Comparison of ENCODE assay signal across 21 mouse cellular contexts in the genomic region with DNA sequence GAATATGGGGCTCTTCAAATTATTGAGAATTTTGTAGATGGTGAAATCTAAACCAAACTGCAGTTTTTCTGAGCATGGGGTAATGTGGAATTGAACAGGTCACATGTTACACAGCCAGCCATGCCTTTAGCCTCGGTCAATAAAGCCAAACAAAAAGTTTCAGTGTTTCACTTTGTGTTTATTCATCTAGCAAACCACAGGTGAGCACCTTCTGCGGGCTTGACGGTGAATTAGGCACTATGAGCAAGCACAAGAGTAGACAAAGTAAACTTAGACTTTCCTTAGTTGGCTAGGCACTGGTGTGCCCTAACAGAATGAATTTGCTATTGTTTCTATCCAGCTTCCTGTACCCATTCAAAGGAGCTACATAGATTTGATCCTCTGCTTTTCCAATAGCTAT. TPM values are rescaled to one million over a fixed set of nuclear protein-coding genes. Genes with fewer than 3 reads are reported as not detected.
DNase-seq lines count a peak whose midpoint lies in the region; ATAC-seq and TF ChIP-seq lines count a peak whose summit lies in the region.
"Had no signal": no experiment of that assay in that cellular context is flagged by ENCODE, and none has a peak within 500 bp of the region (broad histone marks: within the 10 kb centered on the region; RNA-seq: fewer than 3 reads in every experiment).

No protein-coding gene starts in this region.

- H3K27me3 ChIP-seq in liver, adult 2 months (ENCODE audit: control insufficient read depth, insufficient read depth, low read length), result no peaks in the 10 kb centered on the region
- no peaks in the 10 kb centered on the region for H3K27me3 ChIP-seq in liver, embryonic 11.5 days (replicated peaks; ENCODE audit: control insufficient read depth, insufficient read depth, low read length)
- no peaks in the 10 kb centered on the region for H3K27me3 ChIP-seq in stomach, embryonic 14.5 days (ENCODE audit: control insufficient read depth, insufficient read depth, low read length)
- no peaks in the 10 kb centered on the region for H3K27me3 ChIP-seq in stomach, embryonic 15.5 days (replicated peaks)
- H3K27me3 ChIP-seq in stomach, postnatal 0 days (ENCODE audit: control insufficient read depth, insufficient read depth, low read length), result no peaks in the 10 kb centered on the region
- no peaks in the 10 kb centered on the region for H3K27me3 ChIP-seq in forebrain, embryonic 14.5 days (replicated peaks; ENCODE audit: control insufficient read depth, insufficient read depth, low read length)
- H3K27me3 ChIP-seq: forebrain, embryonic 13.5 days had no signal

- H3K4me2 ChIP-seq in liver, embryonic 11.5 days, result no peak overlapping the region
- no peak overlapping the region for H3K4me2 ChIP-seq in stomach, embryonic 14.5 days (replicated peaks; ENCODE audit: low read depth, low read length)
- H3K4me2 ChIP-seq in stomach, embryonic 15.5 days, result no peak overlapping the region
- no peak overlapping the region for H3K4me2 ChIP-seq in stomach, postnatal 0 days (replicated peaks; ENCODE audit: low read depth)
- no peak overlapping the region for H3K4me2 ChIP-seq in forebrain, embryonic 14.5 days (ENCODE audit: low read length)
- H3K4me2 ChIP-seq: embryonic facial prominence, embryonic 12.5 days; forebrain, embryonic 13.5 days had no signal

- peak; percentile 92 for DNase-seq in liver, adult 2 months (ENCODE audit: extremely low read depth, low read depth, low spot score)
- DNase-seq in liver, embryonic 11.5 days (ENCODE audit: low spot score), result no peak
- peak; percentile 28 for DNase-seq in stomach, postnatal 0 days (ENCODE audit: low spot score)
- DNase-seq in gastrocnemius, adult 2 months, result no peak
- no peak for DNase-seq in forebrain, embryonic 14.5 days (ENCODE audit: low spot score)
- DNase-seq: adrenal gland, adult 8-10 months; adrenal gland, postnatal 14 days; adrenal gland, postnatal 36 days; cerebellum, adult 11-12 months; cerebellum, adult 2 months; cerebellum, adult 9-10 months; cerebellum, postnatal 10 days; cerebellum, postnatal 25 days had no signal

- no peak for TF ChIP-seq CTCF in liver, adult 2 months (IDR thresholded peaks at IDR 0.05; ENCODE audit: low read depth, low read length)
- TF ChIP-seq CTCF in stomach, postnatal 0 days (IDR thresholded peaks at IDR 0.05; ENCODE audit: low read depth), result no peak
- TF ChIP-seq CTCF in gastrocnemius, adult 2 months (IDR thresholded peaks at IDR 0.05), result no peak

- WGBS in liver, adult 2 months, result 25% methylated on average over 3 of the region's 3 CpGs
- WGBS in liver, embryonic 11.5 days, result 64% methylated on average over 3 of the region's 3 CpGs
- 57% methylated on average over 3 of the region's 3 CpGs for WGBS in stomach, embryonic 14.5 days
- 54% methylated on average over 3 of the region's 3 CpGs for WGBS in stomach, embryonic 15.5 days
- WGBS in stomach, postnatal 0 days, result 38% methylated on average over 3 of the region's 3 CpGs
- WGBS in forebrain, embryonic 14.5 days, result 77% methylated on average over 3 of the region's 3 CpGs

- no peak for TF ChIP-seq EP300 in stomach, postnatal 0 days (optimal IDR thresholded peaks at IDR 0.05)

- peak overlapping the region; percentile 91 for H3K27ac ChIP-seq in liver, adult 2 months (replicated peaks; ENCODE audit: insufficient read depth, low read depth, low read length)
- no peak overlapping the region for H3K27ac ChIP-seq in liver, embryonic 11.5 days (ENCODE audit: low read depth, low read length)
- H3K27ac ChIP-seq in stomach, embryonic 14.5 days (ENCODE audit: low read length), result no peak overlapping the region
- no peak overlapping the region for H3K27ac ChIP-seq in stomach, embryonic 15.5 days
- no peak overlapping the region for H3K27ac ChIP-seq in stomach, postnatal 0 days (replicated peaks)
- no peak overlapping the region for H3K27ac ChIP-seq in gastrocnemius, adult 2 months
- no peak overlapping the region for H3K27ac ChIP-seq in forebrain, embryonic 14.5 days (ENCODE audit: low read depth, low read length)
- H3K27ac ChIP-seq: embryonic facial prominence, embryonic 10.5 days; embryonic facial prominence, embryonic 12.5 days; forebrain, embryonic 13.5 days had no signal

- H3K36me3 ChIP-seq in liver, adult 2 months (ENCODE audit: control insufficient read depth, insufficient read depth, low read length), result peaks cover 26% of the 10 kb centered on the region
- H3K36me3 ChIP-seq in liver, embryonic 11.5 days (ENCODE audit: control insufficient read depth, insufficient read depth, low read length), result no peaks in the 10 kb centered on the region
- no peaks in the 10 kb centered on the region for H3K36me3 ChIP-seq in stomach, embryonic 14.5 days (ENCODE audit: control insufficient read depth, insufficient read depth, low read length)
- no peaks in the 10 kb centered on the region for H3K36me3 ChIP-seq in stomach, embryonic 15.5 days
- H3K36me3 ChIP-seq in stomach, postnatal 0 days (ENCODE audit: control insufficient read depth, insufficient read depth, low read length), result no peaks in the 10 kb centered on the region
- H3K36me3 ChIP-seq in forebrain, embryonic 14.5 days (ENCODE audit: control insufficient read depth, insufficient read depth, low read length), result no peaks in the 10 kb centered on the region
- H3K36me3 ChIP-seq: embryonic facial prominence, embryonic 10.5 days; embryonic facial prominence, embryonic 12.5 days had no signal

- H3K4me3 ChIP-seq in liver, adult 2 months (ENCODE audit: insufficient read depth, low read depth, low read length), result no peak overlapping the region
- no peak overlapping the region for H3K4me3 ChIP-seq in liver, embryonic 11.5 days (ENCODE audit: low read depth, low read length)
- no peak overlapping the region for H3K4me3 ChIP-seq in stomach, embryonic 14.5 days (ENCODE audit: low read depth, low read length)
- no peak overlapping the region for H3K4me3 ChIP-seq in stomach, embryonic 15.5 days (replicated peaks)
- no peak overlapping the region for H3K4me3 ChIP-seq in stomach, postnatal 0 days (ENCODE audit: low read depth, low read length)
- H3K4me3 ChIP-seq in gastrocnemius, adult 2 months, result no peak overlapping the region
- H3K4me3 ChIP-seq in forebrain, embryonic 14.5 days (ENCODE audit: low read depth, low read length), result no peak overlapping the region
- H3K4me3 ChIP-seq: embryonic facial prominence, embryonic 10.5 days; embryonic facial prominence, embryonic 12.5 days; forebrain, embryonic 13.5 days had no signal

- intact Hi-C loops in gastrocnemius, adult 2 months (cut with DNase I), result no loop called here

- TF ChIP-seq POLR2A in liver, adult 2 months (IDR thresholded peaks at IDR 0.05; ENCODE audit: extremely low read depth, insufficient read depth, low read length), result no peak

- peaks cover 40% of the 10 kb centered on the region for H3K4me1 ChIP-seq in liver, adult 2 months (ENCODE audit: control insufficient read depth, insufficient read depth, low read length)
- 0 out of 2 replicates have a peak, but pooled peaks cover 3% of the 10 kb centered on the region for H3K4me1 ChIP-seq in liver, embryonic 11.5 days (replicated peaks; ENCODE audit: control insufficient read depth, insufficient read depth, low read length)
- 0 out of 2 replicates have a peak, but pooled peaks cover 4% of the 10 kb centered on the region for H3K4me1 ChIP-seq in stomach, embryonic 14.5 days (ENCODE audit: control insufficient read depth, insufficient read depth, low read length)
- H3K4me1 ChIP-seq in stomach, embryonic 15.5 days, result no peaks in the 10 kb centered on the region
- H3K4me1 ChIP-seq in stomach, postnatal 0 days (replicated peaks; ENCODE audit: control insufficient read depth, insufficient read depth), result 0 out of 2 replicates have a peak, but pooled peaks cover 2% of the 10 kb centered on the region
- no peaks in the 10 kb centered on the region for H3K4me1 ChIP-seq in forebrain, embryonic 14.5 days (ENCODE audit: control insufficient read depth, insufficient read depth, low read length)
- H3K4me1 ChIP-seq: forebrain, embryonic 13.5 days had no signal

- peaks cover 9% of the 10 kb centered on the region; the same call in 1 of the 2 replicates for H3K79me2 ChIP-seq in liver, adult 2 months (ENCODE audit: control insufficient read depth, insufficient read depth, low read length)

- H3K9me3 ChIP-seq in liver, embryonic 11.5 days (ENCODE audit: control insufficient read depth, low read length), result no peaks in the 10 kb centered on the region
- no peaks in the 10 kb centered on the region for H3K9me3 ChIP-seq in stomach, embryonic 14.5 days (ENCODE audit: control insufficient read depth, low read depth, low read length)
- no peaks in the 10 kb centered on the region for H3K9me3 ChIP-seq in stomach, embryonic 15.5 days
- no peaks in the 10 kb centered on the region for H3K9me3 ChIP-seq in stomach, postnatal 0 days (ENCODE audit: control insufficient read depth, low read length)
- H3K9me3 ChIP-seq in forebrain, embryonic 14.5 days (replicated peaks; ENCODE audit: control insufficient read depth, low read length), result no peaks in the 10 kb centered on the region
- H3K9me3 ChIP-seq: embryonic facial prominence, embryonic 10.5 days; embryonic facial prominence, embryonic 12.5 days; forebrain, embryonic 13.5 days had no signal

- ATAC-seq in liver, embryonic 11.5 days (replicated peaks; ENCODE audit: low FRiP score), result no peak
- ATAC-seq in stomach, embryonic 14.5 days (ENCODE audit: insufficient number of reproducible peaks, insufficient read depth, low FRiP score, low read depth), result peak; percentile 61; the same call in 1 of the 2 replicates
- peak; percentile 57; the same call in 1 of the 2 replicates for ATAC-seq in stomach, embryonic 15.5 days (ENCODE audit: insufficient read depth, low FRiP score, low read depth)
- ATAC-seq in stomach, postnatal 0 days (ENCODE audit: low FRiP score, low TSS enrichment), result peak; percentile 75
- no peak for ATAC-seq in forebrain, embryonic 14.5 days
- ATAC-seq: forebrain, embryonic 13.5 days; forebrain, embryonic 16.5 days had no signal

- no peak overlapping the region for H3K9ac ChIP-seq in liver, adult 2 months (ENCODE audit: low read depth, low read length)
- H3K9ac ChIP-seq in liver, embryonic 11.5 days (ENCODE audit: low read depth, low read length), result no peak overlapping the region
- no peak overlapping the region for H3K9ac ChIP-seq in stomach, embryonic 14.5 days (replicated peaks; ENCODE audit: low read depth, low read length)
- H3K9ac ChIP-seq in stomach, embryonic 15.5 days, result no peak overlapping the region
- H3K9ac ChIP-seq in stomach, postnatal 0 days (ENCODE audit: low read length), result no peak overlapping the region
- no peak overlapping the region for H3K9ac ChIP-seq in forebrain, embryonic 14.5 days (ENCODE audit: low read length)
- H3K9ac ChIP-seq: embryonic facial prominence, embryonic 12.5 days; forebrain, embryonic 13.5 days had no signal

RNA-seq across cellular contexts. Expression of a gene that starts 3.3 kb away (rescaled TPM):
- total RNA-seq in liver, adult 2 months (2014; rRNA removed), result 157 and 197 TPM in 2 replicates
- polyA plus RNA-seq in liver, adult 2 months (2012; rRNA removed), result 77.7 and 79.8 TPM in 2 replicates
- 6.5 and 8.1 TPM in 2 replicates for polyA plus RNA-seq in liver, embryonic 11.5 days (2014; fragmentation: Nextera tagmentation; extraction: Ambion mirVana)
- polyA plus RNA-seq in stomach, embryonic 14.5 days (2014; fragmentation: Nextera tagmentation; extraction: Ambion mirVana), result 0.54 and 0.70 TPM in 2 replicates
- polyA plus RNA-seq in stomach, embryonic 15.5 days (2015; fragmentation: Nextera tagmentation; extraction: Ambion mirVana), result 1.0 and 1.1 TPM in 2 replicates
- 1.5 and 1.6 TPM in 2 replicates for polyA plus RNA-seq in stomach, postnatal 0 days (2015; fragmentation: Nextera tagmentation; extraction: Ambion mirVana)
- under 1 TPM; 0.05 to 0.08 TPM for total RNA-seq in gastrocnemius, adult 2 months (2021)
- polyA plus RNA-seq in forebrain, embryonic 14.5 days (2014; fragmentation: Nextera tagmentation; extraction: Ambion mirVana), result 0.17 and 0.20 TPM in 2 replicates
- total RNA-seq: MEL had no signal

RNA-seq across cellular contexts. Expression of a gene that starts 39.9 kb away (rescaled TPM):
- 0.65 and 1.1 TPM in 2 replicates for total RNA-seq in liver, adult 2 months (2014; rRNA removed)
- polyA plus RNA-seq in liver, adult 2 months (2012; rRNA removed), result 0.40 and 1.1 TPM in 2 replicates
- 0.78 and 0.79 TPM in 2 replicates for polyA plus RNA-seq in liver, embryonic 11.5 days (2014; fragmentation: Nextera tagmentation; extraction: Ambion mirVana)
- polyA plus RNA-seq in stomach, embryonic 14.5 days (2014; fragmentation: Nextera tagmentation; extraction: Ambion mirVana), result not detected in 2 replicates
- 0.18 and 0.58 TPM in 2 replicates for polyA plus RNA-seq in stomach, embryonic 15.5 days (2015; fragmentation: Nextera tagmentation; extraction: Ambion mirVana)
- polyA plus RNA-seq in stomach, postnatal 0 days (2015; fragmentation: Nextera tagmentation; extraction: Ambion mirVana), result 0.41 and 0.62 TPM in 2 replicates
- under 1 TPM; 0.42 to 0.54 TPM for total RNA-seq in gastrocnemius, adult 2 months (2021)
- not detected in 2 replicates for polyA plus RNA-seq in forebrain, embryonic 14.5 days (2014; fragmentation: Nextera tagmentation; extraction: Ambion mirVana)
- total RNA-seq: MEL had no signal
- polyA plus RNA-seq: cerebellum, adult 2 months; embryonic facial prominence, embryonic 10.5 days; embryonic facial prominence, embryonic 12.5 days; forebrain, embryonic 11.5 days; forebrain, embryonic 13.5 days; forebrain, embryonic 16.5 days had no signal

Comparison
In these comparisons a context has a peak if more than half of its experiments do, and no peak if none do; other contexts are left out.
1. DNase-seq: peak in liver, adult 2 months (single experiment) and stomach, postnatal 0 days (single experiment); none in liver, embryonic 11.5 days (single experiment), gastrocnemius, adult 2 months (single experiment) and forebrain, embryonic 14.5 days (single experiment).
2. ATAC-seq: peak in stomach, embryonic 14.5 days (single experiment), stomach, embryonic 15.5 days (single experiment) and stomach, postnatal 0 days (single experiment); none in liver, embryonic 11.5 days (single experiment) and forebrain, embryonic 14.5 days (single experiment).